Mouse (Mus musculus) embryonic facial prominence, embryonic 11.5 days (tissue): ENCODE results near the gene Unc5c. TPM values are rescaled to one million over a fixed set of nuclear protein-coding genes. Genes with fewer than 3 reads are reported as not detected.
A peak's percentile ranks its signal among the peaks of the same experiment; 100 is the strongest.

Experiments
- ATAC-seq: fragments of 200-750 bp; cut with Nextera tagmentation; replicated peaks from 2 replicates; pipeline ENCODE4 v1.8.0; 2017; ENCODE audit warnings: low read depth; ENCODE audit not compliant: insufficient number of reproducible peaks, low FRiP score, low TSS enrichment
- DNase-seq: peaks from one replicate; pipeline ENCODE4 v3.0.0-alpha.2; 2015; ENCODE audit warnings: low spot score
- H3K27ac ChIP-seq: fragments of 300-500 bp; sonication (generic); replicated peaks from 2 replicates; pipeline ENCODE4 v1.5.1; 2014; ENCODE audit warnings: mild to moderate bottlenecking, low read depth, low read length, control low read depth
- H3K27me3 ChIP-seq: fragments of 300-500 bp; sonication (generic); 2 replicates; pipeline ENCODE4 v1.6.1; 2014; ENCODE audit warnings: mild to moderate bottlenecking, low read length, moderate library complexity, mixed read lengths; ENCODE audit not compliant: control insufficient read depth, insufficient read depth
- H3K36me3 ChIP-seq: fragments of 300-500 bp; sonication (generic); replicated peaks from 2 replicates; pipeline ENCODE4 v1.6.1; 2014; ENCODE audit warnings: low read depth, mild to moderate bottlenecking, low read length, moderate library complexity, mixed read lengths; ENCODE audit not compliant: control insufficient read depth, insufficient read depth
- H3K4me1 ChIP-seq: fragments of 300-500 bp; sonication (generic); 2 replicates; pipeline ENCODE4 v1.6.1; 2014; ENCODE audit warnings: low read length, mixed read lengths; ENCODE audit not compliant: control insufficient read depth, insufficient read depth
- H3K4me2 ChIP-seq: fragments of 300-500 bp; sonication (generic); 2 replicates; pipeline ENCODE4 v1.6.1; 2014; ENCODE audit warnings: low read depth, mild to moderate bottlenecking, control low read depth, low read length, moderate library complexity
- H3K4me3 ChIP-seq: fragments of 300-500 bp; sonication (generic); 2 replicates; pipeline ENCODE4 v1.5.1; 2014; ENCODE audit warnings: low read depth, low read length, control low read depth
- H3K9ac ChIP-seq: fragments of 300-500 bp; sonication (generic); replicated peaks from 2 replicates; pipeline ENCODE4 v1.6.1; 2014; ENCODE audit warnings: mild to moderate bottlenecking, control low read depth, low read length
- H3K9me3 ChIP-seq: fragments of 300-500 bp; sonication (generic); replicated peaks from 2 replicates; pipeline ENCODE4 v1.6.1; 2016; ENCODE audit warnings: mild to moderate bottlenecking, low read length, inconsistent platforms, mixed read lengths; ENCODE audit not compliant: control insufficient read depth
- WGBS: fragments of 180-500 bp; shearing (Covaris S2); extraction: QIAGEN DNeasy Blood & Tissue Kit; methylation state at CpG from one replicate; pipeline ENCODE4 v1.1.7; 2014; 5-methylcytosine and 5-hydroxymethylcytosine counted together
- polyA plus RNA-seq: library from polyadenylated mRNA; unstranded; fragments of >200 nt; fragmentation: Nextera tagmentation; extraction: Ambion mirVana; gene quantifications from 2 replicates; pipeline ENCODE4 v1.2.1, GENCODE M21; 2014

The Unc5c gene
- polyA plus RNA-seq, 1 experiment from 2014 or later = 10.0 TPM

- WGBS = 84% methylated on average over 5 of the region's 5 CpGs
- ATAC-seq = no peak
- H3K4me1 ChIP-seq = no peaks in the 10 kb centered on the region
- H3K4me2 ChIP-seq = no peak overlapping the region
- no peak overlapping the region for H3K27ac ChIP-seq
- no peak overlapping the region for H3K9ac ChIP-seq
- H3K27me3 ChIP-seq = no peaks in the 10 kb centered on the region
- DNase-seq = no peak
- H3K4me3 ChIP-seq = no peak overlapping the region
- H3K9me3 ChIP-seq = no peaks in the 10 kb centered on the region
- no peaks in the 10 kb centered on the region for H3K36me3 ChIP-seq
These were observed 92.1 kb downstream of the Unc5c start for GRCm38 (mm10) chr3:141557072-141557471.

GRCm38 (mm10) chr3:141575076-141575688, 110.2 kb downstream of the Unc5c start:
- Histone ChIP-seq H3K36me3 (no peaks in the 10 kb centered on the region), H3K4me2 (no peak overlapping the region), H3K4me3 (no peak overlapping the region), H3K4me1 (no peaks in the 10 kb centered on the region), H3K27me3 (no peaks in the 10 kb centered on the region), H3K9me3 (no peaks in the 10 kb centered on the region), H3K9ac (no peak overlapping the region), H3K27ac (no peak overlapping the region)
- ATAC-seq (no peak), DNase-seq (no peak)
- 63% methylated on average over 6 of the region's 6 CpGs for WGBS

- WGBS = 53% methylated on average over 2 of the region's 2 CpGs
- no peak overlapping the region for H3K9ac ChIP-seq
- no peak overlapping the region for H3K27ac ChIP-seq
- H3K4me3 ChIP-seq = no peak overlapping the region
- no peaks in the 10 kb centered on the region for H3K27me3 ChIP-seq
- DNase-seq = no peak
- H3K4me1 ChIP-seq = no peaks in the 10 kb centered on the region
- no peak for ATAC-seq
- no peaks in the 10 kb centered on the region for H3K9me3 ChIP-seq
- no peaks in the 10 kb centered on the region for H3K36me3 ChIP-seq
- no peak overlapping the region for H3K4me2 ChIP-seq
These were observed 112.4 kb downstream of the Unc5c start for GRCm38 (mm10) chr3:141577382-141577781.

DNA sequence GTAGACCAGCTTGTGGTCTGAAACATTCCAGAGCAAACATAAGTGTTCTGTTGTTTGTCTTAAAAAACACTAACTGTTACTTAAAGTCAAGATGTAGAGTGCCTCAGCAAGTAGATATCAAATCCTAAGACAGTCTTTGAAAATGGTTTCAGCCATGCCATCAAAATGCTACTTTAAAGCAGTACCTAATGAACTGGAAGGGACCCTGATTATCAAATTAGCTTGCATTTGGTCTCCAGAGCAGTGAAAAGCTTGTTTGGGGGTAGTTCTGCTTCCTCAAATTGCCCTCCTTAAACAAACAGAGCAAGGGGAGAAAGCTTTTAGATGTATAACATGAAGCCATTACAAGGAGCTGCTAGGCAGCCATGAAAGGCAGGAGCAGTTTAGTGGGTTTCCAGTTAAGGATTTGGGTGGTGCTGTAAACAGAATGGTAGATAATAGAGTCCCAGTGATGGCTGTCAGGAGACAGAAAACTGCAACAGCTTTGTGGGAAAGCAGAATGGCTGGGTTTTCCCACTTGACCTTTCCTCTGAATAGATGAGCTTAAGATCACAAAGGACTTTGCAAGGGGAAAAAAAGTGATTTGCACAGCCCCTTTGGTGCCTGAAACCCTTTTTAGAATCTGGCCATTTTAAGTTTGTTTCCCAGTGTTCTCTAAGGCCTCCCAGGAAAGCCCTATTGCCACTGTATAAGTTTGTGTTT, 116.3 kb downstream of the Unc5c start:
- Histone ChIP-seq H3K4me2 (no peak overlapping the region), H3K9ac (no peak overlapping the region), H3K36me3 (no peaks in the 10 kb centered on the region), H3K4me1 (no peaks in the 10 kb centered on the region), H3K9me3 (no peaks in the 10 kb centered on the region), H3K27ac (no peak overlapping the region), H3K4me3 (no peak overlapping the region), H3K27me3 (no peaks in the 10 kb centered on the region)
- DNase-seq (peak; percentile 55), ATAC-seq (peak; percentile 44; the same call in 1 of the 2 replicates)

DNA sequence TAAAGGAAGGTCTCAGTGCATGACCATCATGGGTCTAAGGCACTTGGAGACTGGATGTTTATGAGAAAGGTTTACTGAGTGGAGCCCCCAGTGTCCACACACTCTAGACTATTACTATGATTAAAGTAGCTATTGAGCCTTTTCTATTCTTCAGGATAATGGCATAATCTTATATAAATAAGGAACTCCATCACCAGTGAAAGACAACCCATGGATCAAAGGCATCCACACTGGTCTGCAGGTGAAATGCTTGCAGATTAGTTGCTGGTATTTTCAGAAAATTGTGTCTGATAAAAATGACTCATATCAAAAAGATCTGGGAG, 116.8 kb downstream of the Unc5c start:
- no peaks in the 10 kb centered on the region for H3K36me3 ChIP-seq
- H3K27me3 ChIP-seq = no peaks in the 10 kb centered on the region
- no peak overlapping the region for H3K4me2 ChIP-seq
- H3K9me3 ChIP-seq = no peaks in the 10 kb centered on the region
- no peak overlapping the region for H3K27ac ChIP-seq
- no peak overlapping the region for H3K9ac ChIP-seq
- DNase-seq (no peak), ATAC-seq (no peak)
- no peaks in the 10 kb centered on the region for H3K4me1 ChIP-seq
- no peak overlapping the region for H3K4me3 ChIP-seq

GRCm38 (mm10) chr3:141583180-141583579, 118.2 kb downstream of the Unc5c start:
- DNase-seq = no peak
- 71% methylated on average over 1 of the region's 1 CpGs for WGBS
- Histone ChIP-seq H3K9ac (no peak overlapping the region), H3K27ac (no peak overlapping the region), H3K27me3 (no peaks in the 10 kb centered on the region), H3K36me3 (no peaks in the 10 kb centered on the region), H3K4me3 (no peak overlapping the region), H3K4me1 (no peaks in the 10 kb centered on the region), H3K4me2 (no peak overlapping the region), H3K9me3 (no peaks in the 10 kb centered on the region)
- no peak for ATAC-seq

GRCm38 (mm10) chr3:141589392-141590012, 124.5 kb downstream of the Unc5c start:
- Histone ChIP-seq H3K27me3 (no peaks in the 10 kb centered on the region), H3K9ac (no peak overlapping the region), H3K36me3 (no peaks in the 10 kb centered on the region), H3K27ac (no peak overlapping the region), H3K4me2 (no peak overlapping the region), H3K4me3 (no peak overlapping the region), H3K4me1 (no peaks in the 10 kb centered on the region), H3K9me3 (no peaks in the 10 kb centered on the region)
- ATAC-seq = no peak
- DNase-seq = no peak
- 60% methylated on average over 4 of the region's 4 CpGs for WGBS

GRCm38 (mm10) chr3:141593249-141593648, 128.2 kb downstream of the Unc5c start:
- Histone ChIP-seq H3K9me3 (no peaks in the 10 kb centered on the region), H3K27ac (no peak overlapping the region), H3K36me3 (no peaks in the 10 kb centered on the region), H3K27me3 (no peaks in the 10 kb centered on the region), H3K4me2 (no peak overlapping the region), H3K9ac (no peak overlapping the region), H3K4me3 (no peak overlapping the region), H3K4me1 (no peaks in the 10 kb centered on the region)
- no peak for DNase-seq
- no peak for ATAC-seq
- 80% methylated on average over 5 of the region's 5 CpGs for WGBS
